Mouse (Mus musculus) lung, embryonic 14.5 days (tissue): ENCODE data around the gene Gabbr2. TPM values are rescaled to one million over a fixed set of nuclear protein-coding genes. Genes with fewer than 3 reads are reported as not detected.

Experiments
- ATAC-seq: fragments of 200-750 bp; cut with Nextera tagmentation; 2 replicates; pipeline ENCODE4 v1.8.0; 2017; ENCODE audit warnings: mild to moderate bottlenecking, moderate TSS enrichment, moderate library complexity; ENCODE audit not compliant: insufficient read depth
- DNase-seq: peaks from one replicate; pipeline ENCODE4 v3.0.0-alpha.2; 2015
- H3K27ac ChIP-seq: fragments of 300-500 bp; sonication (generic); 2 replicates; pipeline ENCODE4 v1.5.1; 2014; ENCODE audit warnings: low read depth, mild to moderate bottlenecking, moderate library complexity
- H3K27me3 ChIP-seq: fragments of 300-500 bp; sonication (generic); 2 replicates; pipeline ENCODE4 v1.6.1; 2014; ENCODE audit warnings: low read length, control low read depth; ENCODE audit not compliant: insufficient read depth
- H3K36me3 ChIP-seq: fragments of 300-500 bp; sonication (generic); 2 replicates; pipeline ENCODE4 v1.6.1; 2014; ENCODE audit warnings: control low read depth; ENCODE audit not compliant: insufficient read depth
- H3K4me1 ChIP-seq: fragments of 300-500 bp; sonication (generic); 2 replicates; pipeline ENCODE4 v1.6.1; 2014; ENCODE audit warnings: antibody characterized with exemption, control low read depth; ENCODE audit not compliant: insufficient read depth
- H3K4me2 ChIP-seq: fragments of 300-500 bp; sonication (generic); 2 replicates; pipeline ENCODE4 v1.6.1; 2014; ENCODE audit warnings: mild to moderate bottlenecking
- H3K4me3 ChIP-seq: fragments of 300-500 bp; sonication (generic); 2 replicates; pipeline ENCODE4 v1.5.1; 2014; ENCODE audit warnings: low read depth, low read length
- H3K9ac ChIP-seq: fragments of 300-500 bp; sonication (generic); 2 replicates; pipeline ENCODE4 v1.6.1; 2014
- H3K9me3 ChIP-seq: fragments of 300-500 bp; sonication (generic); 2 replicates; pipeline ENCODE4 v1.6.1; 2016; ENCODE audit warnings: low read depth, low read length, control low read depth
- CTCF ChIP-seq: IDR thresholded peaks from 2 replicates; pipeline ENCODE4 v1.5.1; 2016; ENCODE audit warnings: antibody characterized with exemption, low read depth
- WGBS: fragments of 180-500 bp; shearing (Covaris S2); extraction: QIAGEN DNeasy Blood & Tissue Kit; methylation state at CpG from one replicate; pipeline ENCODE4 v1.1.7; 2014; 5-methylcytosine and 5-hydroxymethylcytosine counted together
- polyA plus RNA-seq: library from polyadenylated mRNA; unstranded; fragments of >200 nt; fragmentation: Nextera tagmentation; extraction: Ambion mirVana; gene quantifications from 2 replicates; pipeline ENCODE4 v1.2.1, GENCODE M21; 2014

Gene Gabbr2
- polyA plus RNA-seq, 1 experiment from 2014 or later = not detected

GRCm38 (mm10) chr4:46696467-46696866 lies 295.2 kb downstream of the Gabbr2 start:
- ATAC-seq = no peak

GRCm38 (mm10) chr4:46690565-46690964 lies 301.1 kb downstream of the Gabbr2 start:
- no peak for DNase-seq
- Histone ChIP-seq H3K4me1 (no peaks in the 10 kb centered on the region), H3K4me3 (no peak overlapping the region), H3K9me3 (no peaks in the 10 kb centered on the region), H3K4me2 (no peak overlapping the region), H3K27ac (no peak overlapping the region), H3K36me3 (no peaks in the 10 kb centered on the region), H3K9ac (no peak overlapping the region), H3K27me3 (no peaks in the 10 kb centered on the region)
- ATAC-seq = no peak
- no peak for TF ChIP-seq CTCF
- 77% methylated on average over 8 of the region's 8 CpGs for WGBS

More at GRCm38 (mm10) chr4:46696467-46696866, 295.2 kb downstream of the Gabbr2 start:
- DNase-seq = no peak
- WGBS = 54% methylated on average over 6 of the region's 6 CpGs
- no peak overlapping the region for H3K4me3 ChIP-seq
- no peaks in the 10 kb centered on the region for H3K36me3 ChIP-seq
- H3K9ac ChIP-seq = no peak overlapping the region
- H3K4me1 ChIP-seq = no peaks in the 10 kb centered on the region
- H3K27me3 ChIP-seq = no peaks in the 10 kb centered on the region
- no peak for TF ChIP-seq CTCF
- H3K4me2 ChIP-seq = no peak overlapping the region
- no peaks in the 10 kb centered on the region for H3K9me3 ChIP-seq
- H3K27ac ChIP-seq = no peak overlapping the region

GRCm38 (mm10) chr4:46690023-46690420 lies 301.7 kb downstream of the Gabbr2 start:
- Histone ChIP-seq H3K27ac (no peak overlapping the region), H3K4me3 (no peak overlapping the region), H3K9me3 (no peaks in the 10 kb centered on the region), H3K9ac (no peak overlapping the region), H3K4me1 (no peaks in the 10 kb centered on the region), H3K36me3 (no peaks in the 10 kb centered on the region), H3K4me2 (no peak overlapping the region), H3K27me3 (no peaks in the 10 kb centered on the region)
- WGBS = 83% methylated on average over 8 of the region's 8 CpGs
- no peak for DNase-seq
- no peak for TF ChIP-seq CTCF
- ATAC-seq = no peak

GRCm38 (mm10) chr4:46689397-46690022 lies 302.2 kb downstream of the Gabbr2 start:
- no peak overlapping the region for H3K4me3 ChIP-seq
- H3K27me3 ChIP-seq = no peaks in the 10 kb centered on the region
- DNase-seq (peak; percentile 87), ATAC-seq (peak; percentile 56; the same call in 1 of the 2 replicates)
- H3K9me3 ChIP-seq = no peaks in the 10 kb centered on the region
- 40% methylated on average over 15 of the region's 15 CpGs for WGBS
- no peaks in the 10 kb centered on the region for H3K4me1 ChIP-seq
- no peak overlapping the region for H3K4me2 ChIP-seq
- no peak overlapping the region for H3K9ac ChIP-seq
- TF ChIP-seq CTCF = peak; percentile 98
- H3K36me3 ChIP-seq = no peaks in the 10 kb centered on the region
- H3K27ac ChIP-seq = no peak overlapping the region

GRCm38 (mm10) chr4:46688213-46688832 lies 303.4 kb downstream of the Gabbr2 start:
- no peak overlapping the region for H3K4me3 ChIP-seq
- ATAC-seq = no peak
- H3K4me2 ChIP-seq = no peak overlapping the region
- no peaks in the 10 kb centered on the region for H3K27me3 ChIP-seq
- TF ChIP-seq CTCF = no peak
- H3K27ac ChIP-seq = no peak overlapping the region
- H3K36me3 ChIP-seq = no peaks in the 10 kb centered on the region
- no peak for DNase-seq
- 65% methylated on average over 14 of the region's 14 CpGs for WGBS
- H3K9me3 ChIP-seq = no peaks in the 10 kb centered on the region
- no peak overlapping the region for H3K9ac ChIP-seq
- H3K4me1 ChIP-seq = no peaks in the 10 kb centered on the region

GRCm38 (mm10) chr4:46684160-46684559 lies 307.5 kb downstream of the Gabbr2 start:
- Histone ChIP-seq H3K36me3 (no peaks in the 10 kb centered on the region), H3K27me3 (no peaks in the 10 kb centered on the region), H3K4me1 (no peaks in the 10 kb centered on the region), H3K4me2 (no peak overlapping the region), H3K4me3 (no peak overlapping the region), H3K9me3 (no peaks in the 10 kb centered on the region), H3K27ac (no peak overlapping the region), H3K9ac (no peak overlapping the region)
- WGBS = 49% methylated on average over 6 of the region's 6 CpGs
- ATAC-seq (0 out of 2 replicates have a peak, but pooled peaks have one; percentile 71), DNase-seq (peak; percentile 68)
- no peak for TF ChIP-seq CTCF

- Histone ChIP-seq H3K9me3 (no peaks in the 10 kb centered on the region), H3K36me3 (no peaks in the 10 kb centered on the region), H3K27me3 (no peaks in the 10 kb centered on the region), H3K4me1 (no peaks in the 10 kb centered on the region), H3K4me2 (no peak overlapping the region), H3K27ac (no peak overlapping the region), H3K9ac (no peak overlapping the region), H3K4me3 (no peak overlapping the region)
- TF ChIP-seq CTCF = no peak
- 53% methylated on average over 3 of the region's 3 CpGs for WGBS
- DNase-seq (no peak), ATAC-seq (no peak)
Observed at GRCm38 (mm10) chr4:46676646-46677045, 315.0 kb downstream of the Gabbr2 start.
